Mouse (Mus musculus): ENCODE measurements around the gene Ap2b1. TPM values are rescaled to one million over a fixed set of nuclear protein-coding genes. Genes with fewer than 3 reads are reported as not detected.
A peak's percentile ranks its signal among the peaks of the same experiment; 100 is the strongest.

The Ap2b1 gene
- polyA plus RNA-seq, 1 experiment from 2014 or later = 42.4 TPM

- Histone ChIP-seq H3K27ac (no peak overlapping the region), H3K9me3 (replicated peaks; ENCODE audit: low read length) (no peaks in the 10 kb centered on the region), H3K4me3 (replicated peaks; ENCODE audit: low read depth, low read length) (no peak overlapping the region), H3K4me1 (replicated peaks; ENCODE audit: insufficient read depth, low read length) (no peaks in the 10 kb centered on the region), H3K27me3 (ENCODE audit: insufficient read depth, low read length) (no peaks in the 10 kb centered on the region), H3K9ac (ENCODE audit: low read depth, low read length) (no peak overlapping the region), H3K4me2 (ENCODE audit: low read length) (no peak overlapping the region), H3K36me3 (ENCODE audit: insufficient read depth, low read length) (no peaks in the 10 kb centered on the region)
- ATAC-seq (replicated peaks; ENCODE audit: low FRiP score, low read depth) (no peak), DNase-seq (ENCODE audit: low spot score) (peak; percentile 61)
- 21% methylated on average over 2 of the region's 2 CpGs for WGBS
- peak; percentile 53 for TF ChIP-seq CTCF (IDR thresholded peaks at IDR 0.05; ENCODE audit: low read depth)
Observed at GRCm38 (mm10) chr11:83271951-83272843, 26.6 kb upstream of the Ap2b1 start.

GRCm38 (mm10) chr11:83276251-83276650, 22.6 kb upstream of the Ap2b1 start:
- no peak for DNase-seq (ENCODE audit: low spot score)
- 61% methylated on average over 7 of the region's 7 CpGs for WGBS

GRCm38 (mm10) chr11:83279024-83279423, 19.8 kb upstream of the Ap2b1 start:
- TF ChIP-seq CTCF (IDR thresholded peaks at IDR 0.05; ENCODE audit: low read depth) = no peak
- Histone ChIP-seq H3K9me3 (replicated peaks; ENCODE audit: low read length) (no peaks in the 10 kb centered on the region), H3K27me3 (ENCODE audit: insufficient read depth, low read length) (no peaks in the 10 kb centered on the region), H3K4me3 (replicated peaks; ENCODE audit: low read depth, low read length) (no peak overlapping the region), H3K36me3 (ENCODE audit: insufficient read depth, low read length) (no peaks in the 10 kb centered on the region), H3K4me1 (replicated peaks; ENCODE audit: insufficient read depth, low read length) (no peaks in the 10 kb centered on the region), H3K4me2 (ENCODE audit: low read length) (no peak overlapping the region), H3K27ac (no peak overlapping the region), H3K9ac (ENCODE audit: low read depth, low read length) (no peak overlapping the region)
- 86% methylated on average over 4 of the region's 4 CpGs for WGBS
- ATAC-seq (replicated peaks; ENCODE audit: low FRiP score, low read depth) (no peak), DNase-seq (ENCODE audit: low spot score) (no peak)

More at GRCm38 (mm10) chr11:83276251-83276650, 22.6 kb upstream of the Ap2b1 start:
- no peaks in the 10 kb centered on the region for H3K9me3 ChIP-seq (replicated peaks; ENCODE audit: low read length)
- H3K4me3 ChIP-seq (replicated peaks; ENCODE audit: low read depth, low read length) = no peak overlapping the region
- no peak overlapping the region for H3K27ac ChIP-seq
- no peaks in the 10 kb centered on the region for H3K27me3 ChIP-seq (ENCODE audit: insufficient read depth, low read length)
- no peaks in the 10 kb centered on the region for H3K36me3 ChIP-seq (ENCODE audit: insufficient read depth, low read length)
- TF ChIP-seq CTCF (IDR thresholded peaks at IDR 0.05; ENCODE audit: low read depth) = no peak
- no peak for ATAC-seq (replicated peaks; ENCODE audit: low FRiP score, low read depth)
- no peaks in the 10 kb centered on the region for H3K4me1 ChIP-seq (replicated peaks; ENCODE audit: insufficient read depth, low read length)
- no peak overlapping the region for H3K4me2 ChIP-seq (ENCODE audit: low read length)
- H3K9ac ChIP-seq (ENCODE audit: low read depth, low read length) = no peak overlapping the region

GRCm38 (mm10) chr11:83279691-83280090, 19.1 kb upstream of the Ap2b1 start:
- TF ChIP-seq CTCF (IDR thresholded peaks at IDR 0.05; ENCODE audit: low read depth) = no peak
- no peaks in the 10 kb centered on the region for H3K9me3 ChIP-seq (replicated peaks; ENCODE audit: low read length)
- H3K27me3 ChIP-seq (ENCODE audit: insufficient read depth, low read length) = no peaks in the 10 kb centered on the region
- H3K9ac ChIP-seq (ENCODE audit: low read depth, low read length) = no peak overlapping the region
- DNase-seq (ENCODE audit: low spot score) (no peak), ATAC-seq (replicated peaks; ENCODE audit: low FRiP score, low read depth) (no peak)
- WGBS = 74% methylated on average over 6 of the region's 6 CpGs
- H3K4me3 ChIP-seq (replicated peaks; ENCODE audit: low read depth, low read length) = no peak overlapping the region
- H3K36me3 ChIP-seq (ENCODE audit: insufficient read depth, low read length) = no peaks in the 10 kb centered on the region
- no peak overlapping the region for H3K27ac ChIP-seq
- no peaks in the 10 kb centered on the region for H3K4me1 ChIP-seq (replicated peaks; ENCODE audit: insufficient read depth, low read length)
- H3K4me2 ChIP-seq (ENCODE audit: low read length) = no peak overlapping the region

- ATAC-seq (replicated peaks; ENCODE audit: low FRiP score, low read depth) (no peak), DNase-seq (ENCODE audit: low spot score) (no peak)
- H3K27ac ChIP-seq = no peak overlapping the region
- H3K27me3 ChIP-seq (ENCODE audit: insufficient read depth, low read length) = no peaks in the 10 kb centered on the region
- H3K4me3 ChIP-seq (replicated peaks; ENCODE audit: low read depth, low read length) = no peak overlapping the region
- no peaks in the 10 kb centered on the region for H3K36me3 ChIP-seq (ENCODE audit: insufficient read depth, low read length)
- H3K4me1 ChIP-seq (replicated peaks; ENCODE audit: insufficient read depth, low read length) = no peaks in the 10 kb centered on the region
- WGBS = 47% methylated on average over 2 of the region's 2 CpGs
- H3K4me2 ChIP-seq (ENCODE audit: low read length) = no peak overlapping the region
- H3K9ac ChIP-seq (ENCODE audit: low read depth, low read length) = no peak overlapping the region
- no peaks in the 10 kb centered on the region for H3K9me3 ChIP-seq (replicated peaks; ENCODE audit: low read length)
- no peak for TF ChIP-seq CTCF (IDR thresholded peaks at IDR 0.05; ENCODE audit: low read depth)
Observed at GRCm38 (mm10) chr11:83282084-83282483, 16.7 kb upstream of the Ap2b1 start.

- 80% methylated on average over 4 of the region's 4 CpGs for WGBS
- no peaks in the 10 kb centered on the region for H3K36me3 ChIP-seq (ENCODE audit: insufficient read depth, low read length)
- no peak for TF ChIP-seq CTCF (IDR thresholded peaks at IDR 0.05; ENCODE audit: low read depth)
Observed at GRCm38 (mm10) chr11:83285627-83286026, 13.2 kb upstream of the Ap2b1 start.

More at GRCm38 (mm10) chr11:83285627-83286026, 13.2 kb upstream of the Ap2b1 start:
- Histone ChIP-seq H3K27ac (no peak overlapping the region), H3K9me3 (replicated peaks; ENCODE audit: low read length) (no peaks in the 10 kb centered on the region), H3K4me2 (ENCODE audit: low read length) (no peak overlapping the region), H3K9ac (ENCODE audit: low read depth, low read length) (no peak overlapping the region), H3K4me3 (replicated peaks; ENCODE audit: low read depth, low read length) (no peak overlapping the region), H3K27me3 (ENCODE audit: insufficient read depth, low read length) (no peaks in the 10 kb centered on the region), H3K4me1 (replicated peaks; ENCODE audit: insufficient read depth, low read length) (no peaks in the 10 kb centered on the region)
- ATAC-seq (replicated peaks; ENCODE audit: low FRiP score, low read depth) (no peak), DNase-seq (ENCODE audit: low spot score) (no peak)

All from kidney, postnatal 0 days (tissue).